Mouse (Mus musculus): ENCODE results near the gene Add3. TPM values are rescaled to one million over a fixed set of nuclear protein-coding genes. Genes with fewer than 3 reads are reported as not detected.

Add3 gene
- polyA plus RNA-seq, 1 experiment from 2014 or later, result 34.5 TPM

DNA sequence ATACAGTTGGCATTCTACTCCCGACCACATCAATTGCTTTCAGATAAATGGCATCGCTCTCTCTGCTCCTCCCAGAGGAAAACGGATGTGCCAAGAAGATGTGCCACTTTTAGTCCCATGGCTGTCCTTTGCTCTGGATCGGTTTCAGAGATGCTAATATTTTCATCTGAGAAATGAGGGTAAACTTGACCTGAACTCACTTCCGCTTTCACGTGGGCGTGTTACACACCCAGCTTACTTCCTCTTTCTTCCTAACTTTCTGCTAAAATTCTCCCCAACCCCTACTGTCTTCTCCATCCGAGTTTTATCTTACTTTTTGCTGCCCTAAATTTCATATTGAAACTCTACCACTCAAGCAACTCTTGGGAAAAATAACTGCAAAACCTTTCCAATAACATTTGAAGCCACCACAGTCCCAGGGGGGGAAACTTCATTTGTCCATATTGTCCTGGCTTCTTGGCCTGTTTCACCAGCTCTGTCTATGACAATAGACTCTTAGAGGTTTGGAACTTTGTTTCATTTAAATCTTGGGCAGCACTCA, 20.9 kb upstream of the Add3 start:
- H3K27me3 ChIP-seq, result no peaks in the 10 kb centered on the region
- no peaks in the 10 kb centered on the region; the same call in 1 of the 2 replicates for H3K9me3 ChIP-seq (replicated peaks)
- H3K4me1 ChIP-seq, result no peaks in the 10 kb centered on the region
- 89% methylated on average over 8 of the region's 8 CpGs for WGBS
- no peaks in the 10 kb centered on the region for H3K36me3 ChIP-seq (ENCODE audit: poor library complexity, severe bottlenecking)
- no peak overlapping the region for H3K4me2 ChIP-seq
- no peak overlapping the region for H3K27ac ChIP-seq
- no peak overlapping the region for H3K9ac ChIP-seq
- no peak overlapping the region for H3K4me3 ChIP-seq
- no peak for ATAC-seq

DNA sequence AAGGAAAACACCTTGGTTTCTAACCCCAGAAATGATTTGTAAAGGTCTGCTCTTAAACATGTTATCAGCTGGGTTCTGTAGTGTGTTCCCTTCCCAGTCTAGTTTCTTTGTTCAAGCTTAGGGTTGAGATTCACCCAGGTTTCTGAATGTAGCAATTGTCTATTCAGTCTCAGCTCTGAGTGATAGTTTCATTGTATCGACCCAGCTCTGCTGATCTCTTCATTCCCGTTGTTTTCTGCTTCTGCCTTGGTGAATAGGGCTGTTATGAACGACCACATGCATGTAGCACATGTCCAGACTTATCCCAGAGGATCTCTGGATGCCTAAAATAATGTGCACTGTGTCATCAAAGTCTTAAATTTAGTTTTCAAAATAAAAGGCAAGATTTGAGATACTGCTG, 19.8 kb upstream of the Add3 start:
- Histone ChIP-seq H3K36me3 (ENCODE audit: poor library complexity, severe bottlenecking) (no peaks in the 10 kb centered on the region), H3K4me2 (no peak overlapping the region), H3K9me3 (replicated peaks) (no peaks in the 10 kb centered on the region; the same call in 1 of the 2 replicates), H3K9ac (no peak overlapping the region), H3K4me3 (no peak overlapping the region), H3K27me3 (no peaks in the 10 kb centered on the region), H3K27ac (no peak overlapping the region), H3K4me1 (no peaks in the 10 kb centered on the region)
- ATAC-seq, result no peak
- 80% methylated on average over 3 of the region's 3 CpGs for WGBS

DNA sequence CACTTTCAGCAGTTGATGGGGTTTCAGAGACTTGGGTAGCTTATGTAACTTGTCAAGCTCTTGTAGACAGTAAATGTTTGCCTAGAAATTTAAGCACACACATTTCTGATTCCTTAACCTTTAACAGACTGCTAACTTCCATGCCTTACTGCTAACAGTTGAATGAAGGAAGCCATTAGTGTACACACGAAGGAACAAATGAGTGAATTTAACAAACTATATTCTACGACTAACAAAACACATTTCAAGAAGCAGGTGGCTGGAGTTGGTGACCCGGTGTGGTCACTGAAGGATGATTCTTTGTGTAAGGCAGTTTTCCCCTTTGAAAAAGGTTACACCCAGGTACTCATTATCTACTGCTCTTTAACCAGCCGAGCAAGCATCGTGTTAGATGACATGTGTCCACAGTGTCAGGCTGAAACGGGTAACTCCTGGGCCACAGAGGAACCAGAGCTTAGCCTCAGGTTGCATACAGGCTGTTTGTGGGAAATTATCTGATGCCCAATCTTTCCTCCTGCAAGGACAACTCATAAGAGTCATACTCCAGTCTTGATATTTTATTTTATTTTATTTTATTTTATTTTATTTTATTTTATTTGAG, 17.5 kb upstream of the Add3 start:
- no peak overlapping the region for H3K27ac ChIP-seq
- no peak overlapping the region for H3K4me3 ChIP-seq
- H3K9ac ChIP-seq, result no peak overlapping the region
- no peaks in the 10 kb centered on the region for H3K27me3 ChIP-seq
- no peaks in the 10 kb centered on the region for H3K36me3 ChIP-seq (ENCODE audit: poor library complexity, severe bottlenecking)
- H3K9me3 ChIP-seq (replicated peaks), result no peaks in the 10 kb centered on the region; the same call in 1 of the 2 replicates
- H3K4me2 ChIP-seq, result no peak overlapping the region
- no peaks in the 10 kb centered on the region for H3K4me1 ChIP-seq
- 90% methylated on average over 6 of the region's 6 CpGs for WGBS
- no peak for ATAC-seq

DNA sequence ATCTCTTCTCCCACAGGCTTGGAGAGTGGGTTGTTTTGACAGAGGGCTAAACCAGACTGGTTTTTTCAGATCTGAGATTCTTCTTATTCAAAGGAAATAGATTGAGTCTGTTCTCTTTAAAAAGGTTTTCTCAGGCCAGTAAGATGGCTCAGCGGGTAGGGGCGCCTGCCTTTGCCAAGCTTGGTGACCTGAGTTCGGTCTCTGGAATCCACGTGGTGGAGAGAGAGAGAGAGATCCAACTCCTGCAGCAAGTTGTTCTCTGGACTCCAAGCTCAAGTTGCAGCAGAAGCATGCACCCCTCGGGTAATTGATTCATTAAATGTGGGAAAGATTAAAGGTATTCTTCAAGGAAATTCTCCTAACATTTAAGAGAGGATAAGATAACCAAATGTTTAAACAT, 16.9 kb upstream of the Add3 start:
- H3K4me2 ChIP-seq, result no peak overlapping the region
- 78% methylated on average over 5 of the region's 5 CpGs for WGBS
- no peaks in the 10 kb centered on the region; the same call in 1 of the 2 replicates for H3K9me3 ChIP-seq (replicated peaks)
- H3K36me3 ChIP-seq (ENCODE audit: poor library complexity, severe bottlenecking), result no peaks in the 10 kb centered on the region
- ATAC-seq, result no peak
- H3K4me3 ChIP-seq, result no peak overlapping the region
- H3K4me1 ChIP-seq, result no peaks in the 10 kb centered on the region
- no peak overlapping the region for H3K27ac ChIP-seq
- no peak overlapping the region for H3K9ac ChIP-seq
- no peaks in the 10 kb centered on the region for H3K27me3 ChIP-seq

DNA sequence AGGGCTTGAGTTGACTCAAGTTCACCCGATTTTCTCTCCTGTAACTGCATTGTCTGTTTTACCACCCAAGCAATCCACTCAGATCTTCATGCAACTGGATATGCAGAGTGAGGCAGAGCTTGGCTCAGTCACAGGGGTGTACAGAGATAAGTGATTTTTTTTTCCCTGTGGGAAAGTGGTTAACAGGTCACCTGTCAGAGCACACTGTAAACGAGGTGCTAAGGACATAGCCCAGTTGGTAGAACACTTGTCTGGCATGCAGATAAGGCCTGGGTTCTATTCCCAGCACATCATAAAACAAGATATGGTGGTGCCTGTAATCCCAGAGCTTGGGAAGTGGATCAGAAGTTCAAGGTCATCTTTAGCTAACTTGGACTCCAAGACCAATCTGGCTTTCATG, 14.6 kb upstream of the Add3 start:
- Histone ChIP-seq H3K9ac (no peak overlapping the region), H3K9me3 (replicated peaks) (no peaks in the 10 kb centered on the region; the same call in 1 of the 2 replicates), H3K27me3 (no peaks in the 10 kb centered on the region), H3K4me3 (no peak overlapping the region), H3K27ac (no peak overlapping the region), H3K4me2 (no peak overlapping the region), H3K4me1 (no peaks in the 10 kb centered on the region), H3K36me3 (ENCODE audit: poor library complexity, severe bottlenecking) (no peaks in the 10 kb centered on the region)
- WGBS, result 79% methylated on average over 2 of the region's 2 CpGs
- ATAC-seq, result no peak

DNA sequence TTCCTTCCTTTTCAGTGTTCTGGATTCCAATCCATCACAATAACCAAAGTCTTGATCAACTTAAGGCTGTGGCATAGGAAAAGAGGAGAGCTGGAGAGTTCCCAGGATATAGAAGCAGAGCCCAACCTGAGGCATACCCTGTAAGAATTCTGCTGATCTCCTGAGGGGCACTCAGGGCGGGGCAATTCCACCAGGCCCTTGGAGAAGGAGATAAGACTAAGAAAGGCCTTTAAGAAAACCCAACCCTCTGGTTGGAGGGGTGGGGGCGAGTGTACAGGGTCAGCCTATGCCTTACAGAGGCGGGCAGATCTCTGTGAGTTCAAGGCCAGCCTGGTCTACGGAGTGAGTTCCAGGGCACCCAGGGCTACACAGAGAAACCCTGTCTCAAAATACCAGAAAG, 13.7 kb upstream of the Add3 start:
- H3K9ac ChIP-seq, result no peak overlapping the region
- H3K27me3 ChIP-seq, result no peaks in the 10 kb centered on the region; the same call in 1 of the 2 replicates
- no peaks in the 10 kb centered on the region; the same call in 1 of the 2 replicates for H3K9me3 ChIP-seq (replicated peaks)
- 77% methylated on average over 3 of the region's 4 CpGs for WGBS
- no peak for ATAC-seq
- no peak overlapping the region for H3K4me2 ChIP-seq
- H3K27ac ChIP-seq, result no peak overlapping the region
- no peaks in the 10 kb centered on the region for H3K4me1 ChIP-seq
- H3K36me3 ChIP-seq (ENCODE audit: poor library complexity, severe bottlenecking), result no peaks in the 10 kb centered on the region
- H3K4me3 ChIP-seq, result no peak overlapping the region

DNA sequence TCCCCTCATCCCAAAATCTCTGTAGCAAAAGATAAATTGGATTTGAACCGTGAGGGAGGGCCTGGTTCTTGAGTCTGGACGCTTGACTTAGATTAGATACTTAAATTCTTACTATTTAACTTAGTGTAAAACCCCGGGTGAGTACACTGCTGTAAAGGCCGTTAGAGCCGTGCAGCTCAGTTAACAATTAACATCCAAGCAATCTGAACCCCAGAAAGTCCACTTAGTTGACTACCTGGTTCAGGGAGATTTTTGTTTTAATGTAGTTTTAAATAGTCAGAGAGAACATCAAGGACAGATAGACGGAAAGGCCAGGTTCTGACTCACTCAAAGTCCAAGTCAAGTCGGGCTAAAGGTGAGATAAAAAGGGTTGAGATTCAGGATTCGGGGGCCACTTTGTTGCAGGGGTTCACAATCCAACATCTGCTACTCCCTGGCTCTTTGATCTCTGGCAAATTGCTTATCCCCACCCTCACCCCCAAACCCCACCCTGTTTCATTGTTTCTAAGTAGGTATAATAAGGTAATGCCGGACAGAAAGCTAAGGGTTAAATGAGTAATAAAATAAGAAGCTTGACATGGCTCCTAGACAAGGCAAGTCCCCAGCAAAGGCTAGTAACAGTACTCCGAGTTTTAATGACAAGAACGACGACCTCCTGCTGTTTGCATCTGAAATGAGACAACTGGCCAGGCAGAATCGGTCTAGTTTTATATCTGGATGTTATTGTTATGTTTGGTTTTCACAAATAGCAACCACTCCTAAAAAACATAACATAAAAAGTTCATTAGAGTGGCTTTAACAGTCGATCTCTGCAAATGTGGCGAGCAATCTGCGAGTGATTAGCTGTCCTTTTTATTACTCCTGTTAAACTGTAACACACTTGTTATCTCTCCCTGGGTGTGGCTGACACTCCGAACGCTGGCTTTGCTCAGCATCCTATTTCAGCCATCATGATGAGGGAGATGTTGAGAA, 12.6 kb upstream of the Add3 start:
- H3K4me3 ChIP-seq, result no peak overlapping the region
- no peaks in the 10 kb centered on the region for H3K4me1 ChIP-seq
- 61% methylated on average over 18 of the region's 18 CpGs for WGBS
- ATAC-seq, result no peak
- H3K27me3 ChIP-seq, result no peaks in the 10 kb centered on the region; the same call in 1 of the 2 replicates
- H3K27ac ChIP-seq, result no peak overlapping the region
- H3K36me3 ChIP-seq (ENCODE audit: poor library complexity, severe bottlenecking), result no peaks in the 10 kb centered on the region
- no peak overlapping the region for H3K9ac ChIP-seq
- H3K4me2 ChIP-seq, result no peak overlapping the region
- no peaks in the 10 kb centered on the region for H3K9me3 ChIP-seq (replicated peaks)

DNA sequence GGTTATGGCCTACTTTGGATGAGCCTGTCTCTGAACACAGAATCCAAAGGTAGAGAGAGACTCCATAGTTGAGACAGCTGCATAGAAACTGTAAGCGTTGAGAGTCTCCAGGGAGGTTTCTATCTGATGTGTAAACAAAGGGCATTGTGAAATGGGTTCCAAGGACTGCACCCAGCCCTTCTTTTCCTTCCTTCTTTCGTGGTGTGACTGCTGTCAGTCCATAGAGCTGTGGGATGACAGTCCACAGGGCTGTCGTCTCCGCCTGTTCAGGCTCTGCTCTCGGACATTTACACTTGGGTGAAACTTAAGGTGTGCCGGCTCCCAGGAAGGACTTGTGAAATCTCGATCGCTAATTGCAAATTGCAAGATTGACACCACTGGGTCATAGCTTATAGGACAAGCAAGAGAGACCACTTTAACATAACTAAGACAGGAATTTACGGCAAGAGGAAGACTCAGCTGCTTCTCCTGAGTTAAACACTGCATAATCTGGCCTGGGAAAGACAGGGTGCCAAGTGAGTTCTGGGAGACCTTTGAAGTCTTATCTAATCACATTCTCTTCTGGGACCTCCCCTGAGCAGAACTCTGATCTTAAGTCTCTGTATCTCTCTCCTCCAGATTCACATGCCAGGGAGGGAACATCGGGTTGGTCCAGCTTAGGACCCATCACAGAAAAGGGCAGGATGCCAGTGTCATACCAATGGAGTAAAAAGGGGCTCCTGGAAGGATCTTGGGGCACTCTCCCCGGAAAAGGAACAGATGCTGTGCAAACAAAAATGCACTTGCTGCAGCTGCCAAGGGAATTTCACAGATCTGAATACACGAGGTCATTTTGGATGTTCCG, 11.5 kb upstream of the Add3 start:
- no peaks in the 10 kb centered on the region; the same call in 1 of the 2 replicates for H3K27me3 ChIP-seq
- no peaks in the 10 kb centered on the region; the same call in 1 of the 2 replicates for H3K4me1 ChIP-seq
- no peaks in the 10 kb centered on the region for H3K36me3 ChIP-seq (ENCODE audit: poor library complexity, severe bottlenecking)
- WGBS, result 62% methylated on average over 13 of the region's 13 CpGs
- ATAC-seq, result no peak
- H3K9ac ChIP-seq, result no peak overlapping the region
- H3K27ac ChIP-seq, result no peak overlapping the region
- H3K4me3 ChIP-seq, result no peak overlapping the region
- H3K4me2 ChIP-seq, result no peak overlapping the region
- H3K9me3 ChIP-seq (replicated peaks), result no peaks in the 10 kb centered on the region

DNA sequence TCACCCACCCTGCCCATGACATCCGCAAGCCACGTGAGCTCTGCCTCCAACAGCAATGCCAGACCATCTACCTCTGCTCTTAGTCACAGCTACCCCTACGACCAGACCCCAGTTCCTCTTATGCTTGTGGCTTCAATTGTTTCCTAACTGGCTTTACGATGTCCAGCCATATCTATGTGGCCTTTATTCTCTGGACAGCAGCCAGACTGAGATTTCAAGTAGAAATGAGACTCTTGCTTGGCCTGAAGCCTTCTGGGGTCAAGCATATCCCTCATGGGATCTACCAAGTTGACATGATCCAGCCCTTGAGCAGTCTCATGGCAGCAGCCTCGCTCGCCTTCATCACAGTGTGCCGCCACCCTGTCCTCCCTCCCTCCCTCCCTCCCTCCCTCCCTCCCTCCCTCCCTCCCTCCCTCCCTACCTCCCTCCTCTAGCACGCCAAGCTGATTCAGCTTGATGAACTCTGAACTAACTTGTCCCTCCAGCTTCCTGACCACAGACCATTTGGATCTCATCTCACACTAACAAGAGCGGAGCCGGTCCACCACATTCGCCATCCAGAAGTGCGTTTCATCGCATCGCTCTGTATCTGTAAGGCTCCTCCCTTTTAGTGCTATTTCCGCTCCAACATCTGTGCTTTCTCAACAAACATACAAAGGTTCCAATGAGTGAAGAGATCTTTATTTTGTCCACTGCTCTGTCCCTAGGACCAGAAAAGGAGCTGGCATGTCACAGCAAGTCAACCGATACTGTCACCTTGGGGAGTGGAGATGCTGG, 9.7 kb upstream of the Add3 start:
- Histone ChIP-seq H3K4me3 (no peak overlapping the region), H3K27me3 (no peaks in the 10 kb centered on the region; the same call in 1 of the 2 replicates), H3K36me3 (ENCODE audit: poor library complexity, severe bottlenecking) (no peaks in the 10 kb centered on the region), H3K9me3 (replicated peaks) (no peaks in the 10 kb centered on the region), H3K4me1 (no peaks in the 10 kb centered on the region; the same call in 1 of the 2 replicates), H3K27ac (no peak overlapping the region), H3K4me2 (no peak overlapping the region), H3K9ac (no peak overlapping the region)
- ATAC-seq, result no peak
- WGBS, result 95% methylated on average over 15 of the region's 16 CpGs

DNA sequence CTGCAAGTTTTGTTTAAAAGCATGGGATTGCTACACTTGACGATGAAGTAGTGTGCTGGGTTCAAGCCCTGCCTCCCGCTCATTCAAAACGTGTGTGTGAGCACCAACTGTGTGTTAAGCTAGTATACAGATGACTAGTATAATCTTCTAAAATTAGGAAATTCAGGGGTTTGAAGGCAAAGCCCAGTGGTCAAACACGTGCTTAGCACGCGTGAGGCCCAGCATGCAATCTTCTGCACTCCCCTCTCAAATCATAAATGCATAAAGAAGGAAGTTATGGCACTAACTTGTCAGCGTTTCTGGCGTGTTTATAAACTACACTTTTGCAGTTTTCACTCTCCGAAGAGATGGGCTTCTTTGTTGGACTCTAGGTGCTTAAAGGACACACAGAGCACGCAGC, 7.8 kb upstream of the Add3 start:
- 84% methylated on average over 10 of the region's 10 CpGs for WGBS
- ATAC-seq, result no peak
- H3K27ac ChIP-seq, result no peak overlapping the region
- H3K36me3 ChIP-seq (ENCODE audit: poor library complexity, severe bottlenecking), result no peaks in the 10 kb centered on the region
- H3K27me3 ChIP-seq, result no peaks in the 10 kb centered on the region; the same call in 1 of the 2 replicates
- no peak overlapping the region for H3K9ac ChIP-seq
- H3K9me3 ChIP-seq (replicated peaks), result no peaks in the 10 kb centered on the region
- H3K4me2 ChIP-seq, result no peak overlapping the region
- peaks cover 8% of the 10 kb centered on the region for H3K4me1 ChIP-seq
- H3K4me3 ChIP-seq, result no peak overlapping the region

Data from forebrain, embryonic 13.5 days (tissue).